Mouse (Mus musculus): ENCODE measurements at regions not wholly inside any gene's neighbourhood (a gene's known extent, or its start where the extent isn't known, plus 50 kb on each side); places are given as distances from the start of the nearest gene placed in this dataset.

GRCm38 (mm10) chr17:84869074-84869722, 78.6 kb upstream of the Lrpprc start:
- no peak for TF ChIP-seq POLR2A (IDR thresholded peaks at IDR 0.05; ENCODE audit: borderline replicate concordance, low read depth, low read length)
- TF ChIP-seq CTCF (IDR thresholded peaks at IDR 0.05; ENCODE audit: low read depth, low read length) = no peak

All from bone marrow macrophage, adult 2 months (primary cell).